Mouse (Mus musculus) midbrain, embryonic 16.5 days (tissue): ENCODE measurements around the gene H2-M5. TPM values are rescaled to one million over a fixed set of nuclear protein-coding genes. Genes with fewer than 3 reads are reported as not detected.

Experiments
- ATAC-seq: fragments of 200-750 bp; cut with Nextera tagmentation; 2 replicates; pipeline ENCODE4 v1.8.0; 2017; ENCODE audit warnings: moderate TSS enrichment
- H3K27ac ChIP-seq: fragments of 300-500 bp; sonication (generic); 2 replicates; pipeline ENCODE4 v1.5.1; 2014; ENCODE audit warnings: mild to moderate bottlenecking, low read length, mixed read lengths
- H3K27me3 ChIP-seq: fragments of 300-500 bp; sonication (generic); 2 replicates; pipeline ENCODE4 v1.6.1; 2014; ENCODE audit warnings: low read depth, low read length, mixed read lengths; ENCODE audit not compliant: control insufficient read depth, insufficient read depth
- H3K36me3 ChIP-seq: fragments of 300-500 bp; sonication (generic); 2 replicates; pipeline ENCODE4 v1.6.1; 2014; ENCODE audit warnings: mild to moderate bottlenecking, low read length, moderate library complexity, mixed read lengths; ENCODE audit not compliant: control insufficient read depth, insufficient read depth
- H3K4me1 ChIP-seq: fragments of 300-500 bp; sonication (generic); 2 replicates; pipeline ENCODE4 v1.6.1; 2014; ENCODE audit warnings: mild to moderate bottlenecking, low read length, mixed read lengths; ENCODE audit not compliant: control insufficient read depth, insufficient read depth
- H3K4me2 ChIP-seq: fragments of 300-500 bp; sonication (generic); 2 replicates; pipeline ENCODE4 v1.6.1; 2014; ENCODE audit warnings: mild to moderate bottlenecking, low read length, mixed read lengths
- H3K4me3 ChIP-seq: fragments of 300-500 bp; sonication (generic); 2 replicates; pipeline ENCODE4 v1.5.1; 2014; ENCODE audit warnings: low read depth, mild to moderate bottlenecking, low read length, moderate library complexity, mixed read lengths
- H3K9ac ChIP-seq: fragments of 300-500 bp; sonication (generic); 2 replicates; pipeline ENCODE4 v1.6.1; 2014; ENCODE audit warnings: low read depth, low read length, mixed read lengths
- H3K9me3 ChIP-seq: fragments of 300-500 bp; sonication (generic); replicated peaks from 2 replicates; pipeline ENCODE4 v1.6.1; 2014; ENCODE audit warnings: mild to moderate bottlenecking, low read length, mixed read lengths; ENCODE audit not compliant: control insufficient read depth, poor library complexity, severe bottlenecking
- WGBS: fragments of 180-500 bp; shearing (Covaris S2); extraction: QIAGEN DNeasy Blood & Tissue Kit; methylation state at CpG from one replicate; pipeline ENCODE4 v1.1.7; 2014; 5-methylcytosine and 5-hydroxymethylcytosine counted together
- polyA plus RNA-seq: library from polyadenylated mRNA; unstranded; fragments of >200 nt; fragmentation: Nextera tagmentation; extraction: Ambion mirVana; gene quantifications from 2 replicates; pipeline ENCODE4 v1.2.1, GENCODE M21; 2015

The H2-M5 gene
- polyA plus RNA-seq, 1 experiment from 2014 or later, result 2.9 TPM

GRCm38 (mm10) chr17:36981845-36982244 is 7.5 kb downstream of the H2-M5 start:
- Histone ChIP-seq H3K27ac (no peak overlapping the region), H3K4me2 (no peak overlapping the region)
- 5% methylated on average over 4 of the region's 4 CpGs for WGBS

GRCm38 (mm10) chr17:36981221-36981813 is 8.0 kb downstream of the H2-M5 start, which contains the start of gene 2410137M14Rik:
TSS of gene 2410137M14Rik (minus strand) at chr17:36981237.
- no peaks in the 10 kb centered on the region for H3K4me1 ChIP-seq
- 15% methylated on average over 18 of the region's 18 CpGs for WGBS
- H3K4me3 ChIP-seq, result no peak within 1 kb of the TSS
- no peak for ATAC-seq
- H3K27ac ChIP-seq, result no peak within 1 kb of the TSS
- no peaks in the 10 kb centered on the region; the same call in none of the 2 replicates for H3K27me3 ChIP-seq
- H3K36me3 ChIP-seq, result no peaks in the 10 kb centered on the region
- H3K9me3 ChIP-seq, result no peaks in the 10 kb centered on the region
- H3K4me2 ChIP-seq, result no peak within 1 kb of the TSS
- no peak within 1 kb of the TSS for H3K9ac ChIP-seq

More at GRCm38 (mm10) chr17:36981845-36982244, 7.5 kb downstream of the H2-M5 start:
- no peaks in the 10 kb centered on the region; the same call in none of the 2 replicates for H3K27me3 ChIP-seq
- no peaks in the 10 kb centered on the region for H3K4me1 ChIP-seq
- no peak overlapping the region for H3K4me3 ChIP-seq
- no peaks in the 10 kb centered on the region for H3K9me3 ChIP-seq
- H3K9ac ChIP-seq, result no peak overlapping the region
- H3K36me3 ChIP-seq, result no peaks in the 10 kb centered on the region
- ATAC-seq, result no peak

GRCm38 (mm10) chr17:36973271-36973787 is 16.0 kb downstream of the H2-M5 start:
- no peak for ATAC-seq
- no peaks in the 10 kb centered on the region for H3K36me3 ChIP-seq
- no peaks in the 10 kb centered on the region for H3K4me1 ChIP-seq
- H3K4me3 ChIP-seq, result no peak overlapping the region
- no peak overlapping the region for H3K9ac ChIP-seq
- H3K4me2 ChIP-seq, result no peak overlapping the region
- H3K27ac ChIP-seq, result no peak overlapping the region
- H3K27me3 ChIP-seq, result no peaks in the 10 kb centered on the region
- H3K9me3 ChIP-seq, result no peaks in the 10 kb centered on the region
- 81% methylated on average over 8 of the region's 8 CpGs for WGBS

GRCm38 (mm10) chr17:36972791-36973190 is 16.5 kb downstream of the H2-M5 start:
- Histone ChIP-seq H3K36me3 (no peaks in the 10 kb centered on the region), H3K9ac (no peak overlapping the region), H3K4me2 (no peak overlapping the region), H3K9me3 (no peaks in the 10 kb centered on the region), H3K27me3 (no peaks in the 10 kb centered on the region), H3K4me3 (no peak overlapping the region), H3K4me1 (no peaks in the 10 kb centered on the region), H3K27ac (no peak overlapping the region)
- 90% methylated on average over 3 of the region's 3 CpGs for WGBS
- no peak for ATAC-seq

GRCm38 (mm10) chr17:36971172-36971850 is 18.0 kb downstream of the H2-M5 start:
- no peak overlapping the region for H3K4me2 ChIP-seq
- H3K27ac ChIP-seq, result no peak overlapping the region
- no peaks in the 10 kb centered on the region for H3K9me3 ChIP-seq
- ATAC-seq, result no peak
- no peak overlapping the region for H3K4me3 ChIP-seq
- no peaks in the 10 kb centered on the region for H3K36me3 ChIP-seq
- no peak overlapping the region for H3K9ac ChIP-seq
- H3K27me3 ChIP-seq, result no peaks in the 10 kb centered on the region
- 82% methylated on average over 6 of the region's 6 CpGs for WGBS
- H3K4me1 ChIP-seq, result no peaks in the 10 kb centered on the region

- Histone ChIP-seq H3K4me2 (no peak overlapping the region), H3K4me3 (no peak overlapping the region), H3K9me3 (no peaks in the 10 kb centered on the region), H3K4me1 (no peaks in the 10 kb centered on the region), H3K27ac (no peak overlapping the region), H3K9ac (no peak overlapping the region), H3K27me3 (no peaks in the 10 kb centered on the region), H3K36me3 (no peaks in the 10 kb centered on the region)
- WGBS, result 90% methylated on average over 14 of the region's 14 CpGs
- no peak for ATAC-seq
Observed at GRCm38 (mm10) chr17:36970316-36970890, 18.9 kb downstream of the H2-M5 start.

GRCm38 (mm10) chr17:36966875-36967274 is 22.5 kb downstream of the H2-M5 start:
- WGBS, result 93% methylated on average over 1 of the region's 1 CpGs
- H3K27me3 ChIP-seq, result no peaks in the 10 kb centered on the region
- H3K9me3 ChIP-seq, result no peaks in the 10 kb centered on the region
- no peaks in the 10 kb centered on the region for H3K4me1 ChIP-seq
- H3K36me3 ChIP-seq, result no peaks in the 10 kb centered on the region
- H3K9ac ChIP-seq, result no peak overlapping the region
- ATAC-seq, result no peak
- no peak overlapping the region for H3K4me3 ChIP-seq
- no peak overlapping the region for H3K4me2 ChIP-seq
- H3K27ac ChIP-seq, result no peak overlapping the region

GRCm38 (mm10) chr17:36961125-36961524 is 28.2 kb downstream of the H2-M5 start:
- WGBS, result 72% methylated on average over 1 of the region's 1 CpGs
- Histone ChIP-seq H3K4me2 (no peak overlapping the region), H3K9me3 (no peaks in the 10 kb centered on the region), H3K4me1 (peaks cover 13% of the 10 kb centered on the region), H3K4me3 (no peak overlapping the region), H3K27me3 (no peaks in the 10 kb centered on the region), H3K27ac (no peak overlapping the region), H3K9ac (no peak overlapping the region), H3K36me3 (no peaks in the 10 kb centered on the region)
- no peak for ATAC-seq

- H3K36me3 ChIP-seq, result no peaks in the 10 kb centered on the region
- 9% methylated on average over 12 of the region's 12 CpGs for WGBS
- peak overlapping the region; percentile 74 for H3K4me3 ChIP-seq
- peak overlapping the region; percentile 85 for H3K4me2 ChIP-seq
- peak overlapping the region; percentile 78 for H3K9ac ChIP-seq
- peaks cover 13% of the 10 kb centered on the region for H3K4me1 ChIP-seq
- H3K27me3 ChIP-seq, result no peaks in the 10 kb centered on the region
- peak overlapping the region; percentile 68 for H3K27ac ChIP-seq
- peak; percentile 11; the same call in 1 of the 2 replicates for ATAC-seq
- H3K9me3 ChIP-seq, result no peaks in the 10 kb centered on the region
Observed at GRCm38 (mm10) chr17:36958884-36959283, 30.5 kb downstream of the H2-M5 start.
